Mouse (Mus musculus) mature B cell (primary cell): Measurements from ENCODE around the gene Pno1.
"Not testable (repeated sequence)": the region's sequence is repeated elsewhere in the genome, so short reads cannot be mapped to it uniquely, and the experiment has no call there.

Experiments
- in situ Hi-C: fragments of 300-500 bp; cut with MboI; formaldehyde crosslinking; loops from 2 replicates; pipeline ENCODE4 v1.14.3; 2019

Pno1 gene

DNA sequence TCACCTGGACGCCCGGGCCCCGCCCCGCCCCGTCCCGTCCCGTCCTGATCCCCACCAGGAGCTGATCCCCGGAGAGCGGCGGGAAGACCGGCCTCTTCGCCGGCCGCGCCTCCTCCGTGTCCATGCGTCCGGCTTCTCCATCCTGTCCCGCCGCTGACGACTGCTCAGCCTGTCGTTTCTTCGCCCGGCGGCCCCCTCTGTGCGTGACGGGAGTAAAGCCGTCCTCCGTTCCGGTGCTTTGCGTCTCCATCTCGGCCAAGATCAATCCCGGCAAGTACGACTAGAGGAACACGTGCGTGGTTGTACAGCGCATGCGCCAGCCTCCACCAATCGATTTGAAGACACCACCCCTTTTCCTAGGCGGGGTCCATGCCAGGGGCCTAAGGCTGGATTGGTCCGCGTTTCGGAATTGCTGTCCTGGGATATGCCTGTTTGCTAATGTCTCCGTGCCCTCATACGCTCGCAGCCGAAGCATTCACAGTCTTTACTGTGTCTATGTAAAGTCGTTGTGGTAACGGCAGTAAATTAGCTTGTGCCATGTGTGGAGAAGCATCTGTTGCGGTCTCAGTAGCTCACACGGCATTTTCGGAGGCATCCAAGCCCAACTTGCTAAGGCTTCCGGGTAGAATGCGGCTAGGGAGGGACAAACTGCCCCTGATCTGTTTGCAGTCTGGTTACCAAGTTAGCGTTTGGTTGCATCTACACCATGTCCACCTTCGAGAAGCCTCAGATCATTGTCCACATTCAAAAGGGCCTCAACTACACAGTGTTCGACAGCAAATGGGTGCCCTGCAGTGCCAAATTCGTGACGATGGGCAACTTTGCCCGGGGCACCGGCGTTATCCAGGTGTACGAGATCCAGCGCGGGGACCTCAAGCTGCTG lies at the start of gene Pno1:
Pno1 (minus strand) TSS at position 311 of the 883 bp plus-strand sequence.
- in situ Hi-C loops: no loop called here

- in situ Hi-C loops: no loop called here
These were observed 46.5 kb upstream of the Pno1 start for GRCm38 (mm10) chr11:17257861-17258260.

DNA sequence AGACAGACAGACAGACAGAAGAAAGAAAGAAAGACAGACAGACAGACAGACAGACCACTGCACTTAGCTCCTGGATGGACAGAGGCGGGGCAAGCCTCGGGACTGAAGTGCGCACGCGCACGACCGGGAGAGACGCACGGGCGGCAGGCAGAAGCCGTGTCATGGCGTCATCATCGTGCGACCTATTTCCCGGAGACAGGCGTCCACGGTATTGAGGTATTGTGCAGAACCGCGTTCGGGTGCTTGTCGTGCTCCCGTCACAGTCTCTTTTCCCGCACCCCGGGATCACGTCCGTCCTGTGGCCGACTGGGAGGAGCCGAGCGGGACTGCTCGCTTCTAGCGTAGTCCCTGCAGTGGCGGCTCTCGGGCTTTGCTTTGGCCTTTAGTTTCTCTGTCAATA lies 46.1 kb upstream of the Pno1 start, which contains the start of gene C1d:
C1d (plus strand) TSS at position 137 of the 400 bp plus-strand sequence.
- in situ Hi-C loops: no loop called here

DNA sequence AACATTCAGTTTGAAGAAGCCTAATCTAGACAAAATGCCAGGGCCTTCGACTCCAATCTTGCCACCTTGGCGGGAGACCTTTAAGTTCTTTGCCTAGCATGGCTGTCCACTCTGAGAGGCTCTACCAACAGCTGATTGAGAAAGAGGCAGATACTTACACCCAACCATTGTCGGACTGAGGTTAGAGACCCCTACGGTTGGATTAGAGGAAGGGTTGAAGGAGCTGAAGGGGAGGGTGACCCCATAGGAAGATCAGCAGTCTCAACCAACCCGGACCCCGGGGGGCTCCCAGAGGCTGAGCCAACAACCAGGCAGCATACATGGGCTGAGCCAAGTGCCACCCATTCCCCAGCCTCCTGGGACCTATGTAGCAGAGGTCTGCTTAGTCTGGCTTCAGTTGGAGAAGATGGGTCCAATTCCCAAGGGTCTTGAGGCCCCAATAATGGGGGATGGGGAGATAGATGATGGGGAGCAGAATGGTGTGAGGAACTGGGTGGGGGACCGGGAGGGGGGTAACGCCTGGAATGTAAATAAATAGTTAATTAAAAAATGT lies 45.5 kb upstream of the Pno1 start:
- in situ Hi-C loops: no loop called here

- in situ Hi-C loops: no loop called here
These were observed 37.3 kb upstream of the Pno1 start for GRCm38 (mm10) chr11:17248715-17249114.

- in situ Hi-C loops: not testable (repeated sequence)
These were observed 27.2 kb upstream of the Pno1 start for GRCm38 (mm10) chr11:17238598-17238997.

DNA sequence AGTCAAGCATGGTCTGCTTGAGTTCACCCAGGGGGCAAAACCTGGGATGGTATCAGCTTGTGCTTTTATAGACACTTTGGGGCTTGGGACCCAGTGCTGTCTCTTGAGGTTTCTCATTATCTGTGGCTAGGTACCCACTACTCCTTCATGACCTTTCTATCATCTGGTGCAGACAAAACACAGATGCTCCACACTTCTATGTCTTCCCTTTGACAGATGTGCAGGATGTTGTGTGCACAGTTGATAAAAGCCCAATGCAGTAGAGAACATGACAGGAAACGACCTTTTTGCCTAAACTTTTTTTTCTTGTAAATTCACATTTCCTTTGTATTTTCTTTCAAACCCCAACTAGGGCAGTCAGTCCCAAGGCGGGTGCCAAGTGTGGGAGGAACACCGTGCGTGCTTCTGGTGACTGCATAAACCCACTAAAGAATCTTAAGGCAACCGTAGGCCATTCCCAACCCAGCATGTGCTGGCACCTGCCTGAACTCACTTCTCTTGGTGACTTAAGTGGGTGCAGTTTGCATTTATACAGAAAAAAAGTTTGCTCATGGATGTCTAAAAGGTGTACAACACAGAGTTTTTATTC lies 25.2 kb upstream of the Pno1 start:
- in situ Hi-C loops: no loop called here

- in situ Hi-C loops: no loop called here
These were observed 21.4 kb upstream of the Pno1 start for GRCm38 (mm10) chr11:17232792-17233191.

DNA sequence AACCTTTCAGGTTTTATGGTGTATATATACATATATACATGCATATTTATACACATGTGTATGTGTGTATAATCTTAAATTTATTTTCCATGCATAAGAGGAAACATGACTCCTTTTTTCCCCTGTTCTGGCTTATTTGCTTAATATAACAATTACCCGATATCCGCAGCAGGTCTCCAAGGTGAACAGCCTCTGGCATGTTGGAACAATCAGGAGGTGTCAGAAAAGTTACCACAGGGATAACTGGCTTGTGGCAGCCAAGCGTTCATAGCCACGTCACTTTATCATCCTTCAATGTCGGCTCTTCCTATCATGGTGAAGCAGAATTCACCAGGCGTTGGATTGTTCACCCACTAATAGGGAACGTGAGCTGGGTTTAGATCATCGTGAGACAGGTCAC lies 9.8 kb upstream of the Pno1 start:
- in situ Hi-C loops: no loop called here

DNA sequence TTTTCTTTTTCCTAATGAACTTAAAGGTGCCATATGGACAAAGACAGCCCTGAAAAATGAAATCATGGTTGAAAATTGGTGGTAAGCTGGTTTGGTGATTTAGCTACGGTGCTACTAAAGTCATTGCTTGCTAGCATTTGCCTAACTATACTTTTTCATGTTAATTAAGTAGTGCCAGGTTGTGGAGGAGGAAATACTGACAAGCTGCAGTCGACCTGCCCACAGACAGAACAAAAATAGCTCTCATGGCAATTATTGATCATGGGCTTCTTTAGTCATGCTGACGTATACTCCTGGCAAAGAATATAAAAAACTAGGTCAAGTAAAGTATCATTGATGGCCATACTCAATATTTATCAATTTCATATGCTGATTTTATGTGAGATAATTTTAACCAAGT lies 4.1 kb upstream of the Pno1 start:
- in situ Hi-C loops: no loop called here

GRCm38 (mm10) chr11:17212903-17213509 lies 1.6 kb upstream of the Pno1 start:
- in situ Hi-C loops: no loop called here

- in situ Hi-C loops: no loop called here
These were observed 750 bp upstream of the Pno1 start for GRCm38 (mm10) chr11:17212141-17212495.

GRCm38 (mm10) chr11:17202481-17202880 lies 8.9 kb downstream of the Pno1 start:
- in situ Hi-C loops: no loop called here

DNA sequence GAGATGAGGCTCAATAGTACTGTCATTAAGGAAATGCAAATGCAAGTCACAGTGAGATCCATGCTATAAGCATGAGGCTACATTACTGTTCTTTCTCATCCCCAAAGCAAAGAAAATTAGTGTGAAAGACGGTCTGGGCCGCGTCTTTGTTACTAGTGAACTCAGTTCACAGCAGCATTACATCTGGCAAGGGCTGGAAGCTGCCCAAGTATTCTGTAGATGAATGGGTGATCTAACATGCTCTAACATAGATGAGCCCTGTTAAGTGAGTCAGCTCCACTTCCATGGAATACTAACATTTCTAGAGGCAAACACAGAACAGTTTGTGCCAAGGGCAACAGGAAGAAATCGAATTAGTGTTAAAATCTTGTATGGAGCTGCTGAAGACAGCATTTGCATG lies 10.4 kb downstream of the Pno1 start:
- in situ Hi-C loops: no loop called here

DNA sequence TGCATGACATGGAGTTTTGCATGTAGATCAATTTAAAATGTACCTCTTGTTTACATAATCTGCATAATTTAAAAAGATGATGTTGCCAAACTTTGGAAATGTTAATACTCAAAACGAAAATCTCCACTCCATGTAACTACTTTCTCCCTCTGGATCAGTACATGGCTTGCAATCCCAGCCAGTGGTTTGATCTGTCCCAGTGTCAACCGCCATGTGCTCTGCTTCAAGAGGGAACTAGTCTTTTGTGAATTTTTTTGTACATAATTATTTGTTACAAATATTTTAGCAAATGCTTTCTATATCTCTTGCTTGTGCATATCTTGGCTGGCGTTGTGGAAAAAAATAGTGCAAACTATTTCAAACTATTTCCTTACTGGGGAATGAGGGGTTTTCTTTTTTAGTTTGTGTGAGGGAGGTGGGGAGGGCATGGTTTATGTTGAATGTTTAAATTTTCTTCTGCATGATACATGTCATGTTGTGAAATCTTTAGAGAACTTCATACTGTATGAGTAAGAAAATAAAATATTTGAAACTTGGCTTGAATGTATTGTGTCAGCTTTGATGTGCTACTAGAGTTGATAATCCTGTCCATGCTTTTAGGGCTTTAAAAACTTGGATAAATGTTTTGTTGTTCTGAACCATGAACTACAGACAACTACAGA lies 11.4 kb downstream of the Pno1 start:
- in situ Hi-C loops: no loop called here

DNA sequence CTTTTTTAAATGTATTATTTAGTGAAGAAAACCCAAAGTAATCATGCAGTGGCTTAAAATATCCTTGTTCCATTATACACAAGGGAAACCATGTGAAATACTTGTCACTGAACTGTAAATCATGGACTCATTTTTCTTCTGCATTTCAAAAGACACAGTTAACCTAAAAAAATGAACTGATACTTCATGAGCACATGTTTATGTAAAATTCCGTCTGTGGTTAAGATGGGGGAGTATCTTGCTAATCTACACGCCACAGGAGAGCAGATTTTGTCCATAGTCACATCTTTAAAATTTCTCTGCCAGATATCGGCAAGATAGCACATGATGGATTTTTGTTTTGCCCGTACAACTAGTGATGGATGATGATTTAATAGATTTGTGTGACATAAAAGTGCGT lies 12.2 kb downstream of the Pno1 start:
- in situ Hi-C loops: no loop called here

- in situ Hi-C loops: no loop called here
These were observed 19.1 kb downstream of the Pno1 start for GRCm38 (mm10) chr11:17192151-17192844.

GRCm38 (mm10) chr11:17188786-17189185 lies 22.6 kb downstream of the Pno1 start:
- in situ Hi-C loops: no loop called here

GRCm38 (mm10) chr11:17187649-17188048 lies 23.7 kb downstream of the Pno1 start:
- in situ Hi-C loops: no loop called here

DNA sequence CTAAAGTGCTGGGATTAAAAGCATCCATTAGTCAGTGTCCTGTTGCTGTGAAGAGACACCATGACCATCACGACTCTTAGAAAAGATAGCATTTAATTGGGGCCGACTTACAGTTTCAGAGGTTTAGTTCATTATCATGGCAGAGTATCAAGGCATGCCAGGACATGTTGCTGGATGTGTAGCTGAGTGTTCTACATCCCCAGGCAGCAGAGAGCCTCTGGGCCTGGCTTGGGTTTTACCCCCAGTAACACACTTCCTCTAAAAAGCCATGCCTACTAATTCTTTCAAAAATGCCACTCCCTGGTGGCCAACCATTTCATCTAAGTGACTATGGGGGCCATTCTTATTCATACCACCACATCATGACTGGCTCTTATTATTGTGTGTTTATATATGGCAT lies 28.2 kb downstream of the Pno1 start:
- in situ Hi-C loops: no loop called here

- in situ Hi-C loops: no loop called here
These were observed 29.6 kb downstream of the Pno1 start, which contains the start of gene Wdr92 for GRCm38 (mm10) chr11:17181807-17182206. TSS of gene Wdr92 (plus strand) at chr11:17182107.
